Mouse (Mus musculus) ZHBTc4 (cell line): ENCODE data around the gene Med24.
"Not testable (repeated sequence)": the region's sequence is repeated elsewhere in the genome, so short reads cannot be mapped to it uniquely, and the experiment has no call there.

Source experiments
- DNase-seq: peaks from one replicate; pipeline ENCODE4 v3.0.0-alpha.2; 2011; ENCODE audit warnings: low read depth, low spot score

The Med24 gene

GRCm38 (mm10) chr11:98721458-98722226 is 7.6 kb downstream of the Med24 start:
- no peak for DNase-seq

- DNase-seq: no peak
Measured at GRCm38 (mm10) chr11:98720756-98721155, 8.5 kb downstream of the Med24 start.

GRCm38 (mm10) chr11:98717904-98718303 is 11.3 kb downstream of the Med24 start:
- DNase-seq: peak; percentile 86

DNA sequence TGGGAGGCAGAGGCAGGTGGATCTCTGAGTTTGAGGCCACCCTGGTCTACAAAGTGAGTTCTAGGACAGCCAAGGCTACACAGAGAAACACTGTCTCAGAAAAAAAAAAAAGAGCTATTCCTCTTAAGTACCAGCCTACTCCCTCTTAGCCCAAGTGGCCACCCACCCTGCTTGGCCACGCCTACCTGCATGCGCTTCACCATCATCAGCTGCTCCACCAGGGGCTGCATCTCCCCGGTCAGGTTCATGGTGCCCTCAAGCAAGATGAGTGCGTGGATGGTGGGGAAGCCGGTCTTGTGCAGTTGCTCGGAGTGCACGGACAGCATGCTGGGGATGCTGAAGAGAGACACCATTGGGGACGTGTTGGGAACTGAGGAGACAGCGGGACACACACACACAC is 13.3 kb downstream of the Med24 start:
- peak; percentile 72 for DNase-seq

DNA sequence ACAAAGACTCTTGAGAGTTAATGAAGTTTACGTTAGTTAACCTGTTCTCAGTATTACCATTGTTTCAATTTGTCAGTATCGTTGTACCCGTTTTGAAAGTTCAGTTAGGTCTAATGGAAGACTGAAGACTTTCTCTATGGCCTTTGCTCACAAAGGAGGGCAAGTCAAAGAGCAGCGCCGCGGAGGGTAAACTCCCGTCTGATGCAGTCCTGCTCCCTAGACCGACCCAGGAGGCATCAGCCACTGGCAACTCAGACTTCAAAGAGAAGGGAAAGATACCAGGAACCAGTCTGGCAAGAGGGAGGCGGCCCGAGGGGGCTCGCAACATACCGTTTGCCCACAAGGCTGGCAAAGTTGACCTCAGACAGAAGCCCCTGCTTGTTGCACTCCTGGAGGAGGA is 15.5 kb downstream of the Med24 start:
- DNase-seq: no peak

- DNase-seq: not testable (repeated sequence)
Measured at GRCm38 (mm10) chr11:98712009-98712408, 17.2 kb downstream of the Med24 start.

DNA sequence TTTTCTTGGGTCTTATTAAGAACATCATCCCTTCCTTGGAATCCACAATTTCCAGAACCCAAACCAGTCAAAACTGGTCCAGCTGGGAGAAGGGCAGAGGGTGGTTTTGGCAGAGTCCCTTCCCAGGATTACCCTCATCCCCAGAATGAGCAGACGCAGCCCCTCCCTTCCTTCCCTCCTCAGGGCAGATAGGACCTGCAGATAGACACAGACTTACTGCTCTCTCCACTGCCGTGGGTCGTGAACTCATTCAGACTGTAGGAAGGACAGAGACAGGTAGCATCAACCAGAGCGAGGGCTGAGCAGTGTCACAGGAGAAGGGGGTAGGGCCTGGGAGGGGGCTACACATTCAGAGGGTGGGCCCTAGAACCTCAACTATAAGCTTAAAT is 18.2 kb downstream of the Med24 start:
- no peak for DNase-seq

GRCm38 (mm10) chr11:98710416-98711045 is 18.7 kb downstream of the Med24 start:
- DNase-seq: peak; percentile 93

DNA sequence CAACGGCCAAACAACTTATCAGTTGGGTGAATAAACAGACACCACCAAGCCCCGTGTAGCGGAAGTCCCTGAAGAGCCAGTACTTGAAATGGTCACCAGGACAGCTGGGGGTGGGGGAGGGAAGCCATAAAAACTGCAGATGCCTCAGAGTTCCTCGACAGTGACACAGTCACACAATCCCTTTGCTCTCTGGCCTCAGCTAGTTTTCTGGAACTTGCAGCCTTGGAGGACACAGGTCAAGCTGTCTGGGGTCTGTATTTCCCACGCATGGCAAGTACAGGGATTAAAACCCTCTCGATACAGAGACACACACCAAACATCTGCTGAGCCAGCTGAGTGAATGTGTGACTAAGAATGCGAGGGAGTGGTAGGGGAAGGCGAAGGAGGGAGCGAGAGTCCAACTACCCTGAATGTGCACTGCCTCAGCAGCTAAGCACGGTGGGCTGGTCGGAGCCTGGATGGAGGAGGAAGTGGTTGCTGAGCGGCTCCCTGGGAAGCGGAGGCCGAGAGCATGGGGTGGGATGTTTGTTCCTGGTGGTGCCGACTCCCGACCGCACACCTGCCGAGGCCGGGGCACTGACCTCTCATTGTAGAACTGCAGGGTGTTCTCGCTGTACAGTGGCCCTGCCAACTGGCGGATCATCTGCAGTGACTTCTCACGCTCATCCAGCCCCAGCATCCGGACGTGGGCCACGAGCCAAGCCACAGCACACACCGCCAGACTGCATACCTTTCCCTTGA is 20.1 kb downstream of the Med24 start:
- DNase-seq: no peak

DNA sequence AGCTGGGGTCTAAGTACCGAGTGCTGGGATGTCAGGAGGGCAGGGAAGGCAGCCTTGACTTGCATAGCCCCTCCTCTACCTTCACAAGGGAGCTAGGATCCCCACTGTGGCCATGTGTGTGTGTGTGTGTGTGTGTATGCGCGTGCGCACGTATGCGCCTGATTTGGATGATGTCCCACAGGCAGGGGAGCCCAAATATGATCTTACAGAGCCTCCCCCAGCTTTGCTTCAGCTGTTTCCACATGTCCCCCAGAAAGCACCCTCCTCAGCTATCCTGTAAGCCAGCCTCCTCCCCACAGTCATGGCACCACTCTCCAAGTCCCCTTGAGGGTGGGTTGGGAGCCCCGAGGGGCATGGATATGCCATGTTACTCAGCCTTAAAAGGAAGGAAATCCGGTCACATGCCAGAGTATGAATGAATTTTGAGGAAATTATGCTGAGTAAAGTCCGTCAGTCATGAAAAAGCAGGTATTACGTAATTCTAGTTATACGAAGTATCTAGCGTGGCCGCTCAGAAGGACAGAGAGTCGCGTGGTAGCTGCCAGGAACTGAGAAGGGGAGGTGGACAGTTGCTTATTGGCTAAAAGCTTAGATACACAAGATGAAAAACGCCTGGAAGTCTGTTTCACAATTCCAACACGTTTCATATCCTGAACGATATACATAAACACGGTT is 20.8 kb downstream of the Med24 start:
- DNase-seq: no peak

DNA sequence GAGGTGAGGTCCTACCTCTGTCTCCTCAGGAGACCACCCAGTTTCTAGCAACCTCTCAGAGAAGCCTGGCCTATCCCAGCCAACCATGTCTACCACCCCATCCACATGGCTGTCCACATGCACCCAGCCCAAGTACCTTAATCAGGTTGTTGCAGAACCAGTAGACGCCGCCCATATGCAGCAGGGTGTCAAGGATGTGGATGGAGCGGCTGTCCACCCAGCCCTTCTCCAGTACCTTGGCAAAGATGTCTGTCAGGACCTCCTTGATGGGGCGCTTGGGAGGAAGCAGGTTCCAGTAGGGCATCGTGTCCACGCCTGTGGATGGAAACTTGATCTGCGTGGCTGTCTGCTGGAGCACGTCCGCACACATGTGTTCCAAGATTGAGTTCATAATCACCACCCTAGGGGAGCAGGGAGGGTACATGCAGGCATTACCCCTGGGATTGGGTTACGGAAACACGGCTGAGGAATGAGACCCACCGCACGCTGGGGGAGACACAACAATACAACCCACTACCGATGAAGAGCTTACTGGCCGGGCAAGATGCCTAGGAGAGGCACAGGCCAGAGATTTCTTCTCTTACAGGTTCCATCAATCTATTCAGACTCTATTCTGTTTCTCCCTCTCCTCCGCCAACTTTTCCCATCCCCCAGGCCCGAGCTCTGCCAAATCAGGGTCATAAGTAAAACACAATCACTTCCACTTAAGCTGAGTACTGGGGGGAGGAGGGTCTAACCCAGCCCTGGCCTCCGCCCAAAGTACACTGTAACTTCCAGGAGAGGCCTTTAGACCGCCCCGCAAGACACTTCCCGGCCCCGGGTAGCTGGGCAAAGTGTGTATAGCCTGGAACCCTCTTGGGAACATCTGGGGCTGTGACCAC is 21.6 kb downstream of the Med24 start:
- DNase-seq: no peak

DNA sequence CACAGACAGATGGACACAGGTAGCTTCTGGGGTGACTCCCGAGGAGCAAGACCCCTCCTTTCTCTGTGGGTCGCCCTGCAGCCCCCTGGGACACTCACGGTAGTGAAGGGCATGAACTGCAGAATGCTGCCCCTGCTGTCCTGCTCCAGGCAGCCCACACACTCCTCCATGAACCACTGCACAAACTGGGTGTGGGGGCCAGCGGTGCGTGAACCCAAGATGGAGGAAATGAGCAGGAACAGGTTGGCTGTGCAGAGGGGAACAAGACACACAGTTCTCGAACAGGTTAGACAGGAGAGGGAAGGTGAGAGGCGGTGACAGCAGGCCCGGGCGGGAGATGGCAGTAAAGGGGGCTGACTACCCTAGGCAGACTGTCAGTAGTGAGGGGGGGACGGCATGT is 24.2 kb downstream of the Med24 start:
- no peak for DNase-seq

GRCm38 (mm10) chr11:98702323-98702722 is 26.9 kb downstream of the Med24 start:
- no peak for DNase-seq

GRCm38 (mm10) chr11:98701213-98701670 is 28.0 kb downstream of the Med24 start, which contains the start of gene Csf3:
TSS of gene Csf3 (plus strand) at chr11:98701263.
- DNase-seq: no peak

DNA sequence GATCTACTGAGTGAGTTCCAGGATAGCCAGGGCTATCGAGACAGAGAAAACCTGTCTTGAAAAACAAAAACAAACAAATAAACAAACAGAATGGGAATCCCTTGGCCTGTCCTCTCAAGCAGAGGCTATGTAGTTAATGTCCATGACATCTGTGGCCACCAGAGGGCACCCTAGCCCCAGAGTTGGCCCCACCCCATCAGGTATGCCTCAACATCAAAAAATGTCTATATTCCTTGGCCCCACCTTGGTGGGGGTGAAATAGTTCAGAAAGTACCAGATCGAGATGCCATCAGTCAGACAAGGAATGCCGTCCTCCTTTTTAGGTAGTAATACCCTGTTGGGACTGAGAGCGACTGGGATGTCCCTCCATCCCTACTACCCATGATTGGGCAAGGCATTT is 29.3 kb downstream of the Med24 start:
- DNase-seq: peak; percentile 78

DNA sequence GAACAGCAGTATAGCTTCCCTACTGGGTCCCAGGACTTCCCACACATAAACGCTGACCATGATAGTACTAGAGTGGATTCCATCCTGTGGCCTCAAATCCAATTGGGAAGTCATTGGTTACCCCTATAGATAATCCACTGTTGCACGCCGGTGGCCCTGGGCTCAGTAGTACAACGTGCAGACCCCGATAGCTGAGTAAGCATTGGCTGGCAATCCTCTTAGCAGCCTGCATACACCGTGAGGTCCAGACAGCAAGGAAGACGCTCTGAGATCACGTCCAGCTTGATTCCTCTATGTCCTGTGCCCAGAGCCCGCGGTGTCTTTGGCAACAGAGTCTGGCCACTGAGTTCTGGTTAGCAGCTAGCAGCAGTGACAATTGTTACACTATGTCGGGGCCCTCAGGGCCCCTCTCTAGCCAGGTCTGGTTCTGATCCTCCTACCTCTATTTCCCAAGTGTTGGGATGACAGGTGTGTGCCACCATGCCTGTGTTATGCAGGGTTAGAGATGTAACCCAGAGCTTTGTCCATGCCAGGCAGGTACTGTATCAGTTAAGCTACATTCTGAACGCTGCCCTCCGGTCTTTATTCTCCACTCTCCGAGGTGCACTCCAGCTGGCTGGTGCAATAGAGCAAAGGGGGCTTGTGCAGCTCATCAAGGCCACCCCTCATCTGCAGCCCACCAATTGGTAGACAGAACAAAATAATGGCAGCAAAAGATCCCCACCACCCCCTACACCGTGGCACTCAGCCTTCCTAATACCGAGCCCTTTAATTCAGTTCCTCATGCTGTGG is 30.2 kb downstream of the Med24 start:
- DNase-seq: no peak

DNA sequence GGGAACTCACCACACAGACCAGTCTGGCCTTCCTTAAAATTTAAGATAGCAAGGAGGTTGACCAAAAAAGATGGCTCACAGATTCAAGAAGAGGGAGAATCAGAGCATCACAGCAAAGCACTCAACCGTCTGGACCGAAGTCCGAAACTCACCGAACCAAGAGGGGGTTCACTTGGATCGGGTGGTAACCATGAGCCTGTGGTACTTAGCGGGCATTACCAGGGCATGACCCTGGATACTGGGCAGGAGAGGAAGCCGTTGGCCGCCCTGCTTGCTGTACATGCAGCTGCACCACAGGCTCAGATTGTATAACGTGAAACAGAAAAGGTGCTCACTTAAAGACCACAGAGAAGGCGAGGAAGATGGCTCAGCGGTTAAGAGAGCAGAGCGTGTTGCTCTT is 32.0 kb downstream of the Med24 start:
- no peak for DNase-seq

DNA sequence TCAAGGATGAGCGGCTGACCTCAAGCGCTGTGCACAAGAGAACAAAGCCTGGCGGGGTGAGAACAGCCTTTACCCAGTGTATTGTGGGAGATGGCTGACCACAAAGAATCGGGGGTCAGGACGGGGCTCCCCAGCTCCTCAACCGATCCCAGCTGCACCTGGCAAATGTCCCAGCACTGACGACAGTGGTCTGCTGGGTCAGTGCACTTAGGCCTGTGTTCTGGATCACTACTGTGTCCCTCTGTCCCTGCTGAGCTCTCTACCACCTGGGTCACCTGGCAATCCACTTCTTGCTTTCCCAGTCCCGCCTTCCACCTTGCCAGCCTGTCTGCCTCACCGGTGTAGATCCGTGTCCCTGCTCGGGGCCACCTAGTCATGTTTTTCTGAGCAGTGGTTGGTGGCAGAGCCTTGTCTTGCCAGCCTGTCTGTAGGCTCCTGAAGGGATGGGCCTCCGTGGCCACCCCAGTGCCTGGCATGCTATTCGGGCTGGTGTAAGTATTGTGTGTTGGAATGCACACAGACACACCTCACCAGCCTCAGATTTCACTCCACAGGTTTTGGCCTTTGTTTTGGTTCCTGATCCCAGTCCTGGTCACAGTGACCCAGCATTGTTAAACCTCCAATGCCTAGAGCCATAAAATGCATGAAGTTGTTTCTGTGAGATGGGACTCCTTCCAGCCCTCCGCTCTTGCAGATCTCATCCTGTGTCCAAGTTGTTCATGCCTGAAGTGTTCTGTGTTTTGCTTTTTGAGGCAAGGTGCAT is 32.6 kb downstream of the Med24 start:
- peak; percentile 54 for DNase-seq

GRCm38 (mm10) chr11:98695408-98695807 is 33.8 kb downstream of the Med24 start:
- no peak for DNase-seq
